19 mouse cellular contexts compared by ENCODE assay signal in genomic region chr5:102552533-102552932, GRCm38 (mm10).
DNase-seq lines count a peak whose midpoint lies in the region; ATAC-seq and TF ChIP-seq lines count a peak whose summit lies in the region.
"Had no signal": no experiment of that assay in that cellular context is flagged by ENCODE, and none has a peak within 500 bp of the region (broad histone marks: within the 10 kb centered on the region; RNA-seq: fewer than 3 reads in every experiment).

No protein-coding gene starts in this region.

- WGBS in midbrain, embryonic 11.5 days, result 92% methylated on average over 1 of the region's 1 CpGs
- WGBS in midbrain, postnatal 0 days, result 77% methylated on average over 1 of the region's 1 CpGs

- no peak overlapping the region for H3K9ac ChIP-seq in midbrain, embryonic 11.5 days (ENCODE audit: low read length)
- no peak overlapping the region for H3K9ac ChIP-seq in midbrain, postnatal 0 days (replicated peaks; ENCODE audit: low read length, poor library complexity, severe bottlenecking)
- no peak overlapping the region for H3K9ac ChIP-seq in CH12.LX (ENCODE audit: insufficient read depth, low read depth)

- peak; percentile 41 for DNase-seq in midbrain, embryonic 11.5 days (ENCODE audit: low spot score, missing footprints)
- no peak for DNase-seq in midbrain, postnatal 0 days (ENCODE audit: low spot score)
- DNase-seq in CH12.LX (ENCODE audit: extremely low read depth), result peak; percentile 29
- DNase-seq in urinary bladder, postnatal 14 days (ENCODE audit: low spot score), result no peak
- DNase-seq: adrenal gland, adult 2 months; adrenal gland, adult 8-10 months; adrenal gland, postnatal 10 days; adrenal gland, postnatal 14 days; adrenal gland, postnatal 25 days; adrenal gland, postnatal 36 days; B cell, adult 2 months; cerebellum, adult 11 months; cerebellum, adult 11-12 months; cerebellum, adult 18-20 months; cerebellum, adult 2 months had no signal

- H3K36me3 ChIP-seq in midbrain, embryonic 11.5 days (ENCODE audit: control insufficient read depth, insufficient read depth, low read length), result no peaks in the 10 kb centered on the region
- no peaks in the 10 kb centered on the region for H3K36me3 ChIP-seq in midbrain, postnatal 0 days (ENCODE audit: insufficient read depth, low read length)
- H3K36me3 ChIP-seq in CH12.LX (replicated peaks in 1 of 2; ENCODE audit: control insufficient read depth in 1 of 2, insufficient read depth in 1 of 2, low read length in 1 of 2), result peaks cover 19 to 88% of the 10 kb centered on the region in 2 experiments
- H3K36me3 ChIP-seq: G1E had no signal

- no peak for TF ChIP-seq POLR2A in CH12.LX (IDR thresholded peaks at IDR 0.05; ENCODE audit: low read depth, low read length)

- dilution Hi-C loops in CH12.LX (cut with MboI; ENCODE audit: extremely low pct_ligation_motif_present, extremely low pct_unique_long_range_greater_than_20kb, low sequenced_read_pairs), result no loop called here

- H3K4me3 ChIP-seq in midbrain, embryonic 11.5 days (ENCODE audit: low read depth, low read length), result no peak overlapping the region
- H3K4me3 ChIP-seq in midbrain, postnatal 0 days (ENCODE audit: low read depth, low read length), result no peak overlapping the region
- no peak overlapping the region for H3K4me3 ChIP-seq in CH12.LX (replicated peaks in 1 of 3; ENCODE audit: low read depth in 2 of 3, low read length in 2 of 3, poor library complexity in 1 of 3)

- no peak for TF ChIP-seq RAD21 in CH12.LX (IDR thresholded peaks at IDR 0.05; ENCODE audit: low read depth, low read length)

- TF ChIP-seq EP300 in CH12.LX (IDR thresholded peaks at IDR 0.05; ENCODE audit: low read length), result peak; percentile 72

- ATAC-seq in midbrain, embryonic 11.5 days (ENCODE audit: low FRiP score), result no peak
- no peak for ATAC-seq in midbrain, postnatal 0 days (ENCODE audit: low FRiP score)
- ATAC-seq: activated CD4-positive, CD25-positive, alpha-beta regulatory T cell, adult 4 months; CD4-positive, CD25-positive, alpha-beta regulatory T cell, adult 4 months; Patski had no signal

- H3K27ac ChIP-seq in midbrain, embryonic 11.5 days (ENCODE audit: low read depth, low read length), result no peak overlapping the region
- H3K27ac ChIP-seq in midbrain, postnatal 0 days (ENCODE audit: low read depth, low read length), result no peak overlapping the region
- H3K27ac ChIP-seq in CH12.LX (ENCODE audit: insufficient read depth, low read depth), result no peak overlapping the region

- no peaks in the 10 kb centered on the region for H3K79me2 ChIP-seq in CH12.LX (replicated peaks; ENCODE audit: control insufficient read depth, extremely low read depth, insufficient read depth, poor library complexity, severe bottlenecking)

- H3K27me3 ChIP-seq in midbrain, embryonic 11.5 days (ENCODE audit: control insufficient read depth, insufficient read depth, low read length), result no peaks in the 10 kb centered on the region
- H3K27me3 ChIP-seq in midbrain, postnatal 0 days (ENCODE audit: insufficient read depth, low read length), result no peaks in the 10 kb centered on the region
- H3K27me3 ChIP-seq in CH12.LX (replicated peaks), result no peaks in the 10 kb centered on the region

- no peaks in the 10 kb centered on the region for H3K4me1 ChIP-seq in midbrain, embryonic 11.5 days (ENCODE audit: control insufficient read depth, insufficient read depth, low read length)
- H3K4me1 ChIP-seq in midbrain, postnatal 0 days (ENCODE audit: insufficient read depth, low read length), result no peaks in the 10 kb centered on the region
- peaks cover 0 to 37% of the 10 kb centered on the region in 2 experiments; a peak in 2 of 4 replicates for H3K4me1 ChIP-seq in CH12.LX (ENCODE audit: control insufficient read depth in 1 of 2, insufficient read depth in 2 of 2)

- no peak overlapping the region for H3K4me2 ChIP-seq in midbrain, embryonic 11.5 days
- no peak overlapping the region for H3K4me2 ChIP-seq in midbrain, postnatal 0 days (ENCODE audit: low read depth, low read length, poor library complexity, severe bottlenecking)
- H3K4me2 ChIP-seq in CH12.LX (ENCODE audit: insufficient read depth, low read depth, poor library complexity, severe bottlenecking), result no peak overlapping the region

- in situ Hi-C loops in CH12.LX (cut with MboI; ENCODE audit: low pct_ligation_motif_present, low pct_unique_long_range_greater_than_20kb, low sequenced_read_pairs), result no loop called here

- no peaks in the 10 kb centered on the region for H3K9me3 ChIP-seq in midbrain, embryonic 11.5 days (ENCODE audit: control insufficient read depth, low read length)
- no peaks in the 10 kb centered on the region for H3K9me3 ChIP-seq in midbrain, postnatal 0 days (ENCODE audit: low read length)
- no peaks in the 10 kb centered on the region for H3K9me3 ChIP-seq in CH12.LX (replicated peaks; ENCODE audit: low read length)

- no peak for TF ChIP-seq CTCF in midbrain, postnatal 0 days (IDR thresholded peaks at IDR 0.05)
- no peak for TF ChIP-seq CTCF in CH12.LX (conservative IDR thresholded peaks at IDR 0.05 in 1 of 2, IDR thresholded peaks at IDR 0.05 in 1 of 2; ENCODE audit: low read depth in 2 of 2, low read length in 2 of 2)

TF ChIP-seq in CH12.LX, 34 proteins besides CTCF, POLR2A, EP300 and RAD21:
- no peak for TF ChIP-seq MAX (IDR thresholded peaks at IDR 0.05; ENCODE audit: low read length)
- TF ChIP-seq CHD2 (IDR thresholded peaks at IDR 0.05; ENCODE audit: low read length), result no peak
- TF ChIP-seq TBP (conservative IDR thresholded peaks at IDR 0.05; ENCODE audit: low read depth, low read length), result no peak
- no peak for TF ChIP-seq PAX5 (IDR thresholded peaks at IDR 0.05; ENCODE audit: low read length)
- TF ChIP-seq NELFE (IDR thresholded peaks at IDR 0.05; ENCODE audit: low read depth, low read length), result no peak
- TF ChIP-seq RCOR1 (conservative IDR thresholded peaks at IDR 0.05; ENCODE audit: low read depth, low read length), result 0 out of 2 replicates have a peak, but pooled peaks have one; percentile 45
- peak; percentile 72 for TF ChIP-seq BHLHE40 (IDR thresholded peaks at IDR 0.05; ENCODE audit: low read depth, low read length)
- TF ChIP-seq TCF12 (IDR thresholded peaks at IDR 0.05; ENCODE audit: low read depth, low read length), result 0 out of 2 replicates have a peak, but pooled peaks have one; percentile 24
- peak; percentile 81 for TF ChIP-seq IRF4 (IDR thresholded peaks at IDR 0.05; ENCODE audit: low read depth, low read length)
- peak; percentile 77; the same call in 1 of the 2 replicates for TF ChIP-seq MEF2A (IDR thresholded peaks at IDR 0.05; ENCODE audit: borderline replicate concordance, low read depth, low read length)
- peak; percentile 94 for TF ChIP-seq MAFK (IDR thresholded peaks at IDR 0.05; ENCODE audit: insufficient replicate concordance, low read length)
- TF ChIP-seq ZNF384 (IDR thresholded peaks at IDR 0.05; ENCODE audit: low read depth, low read length), result peak; percentile 73
TF ChIP-seq in CH12.LX: peak in this region for 7.

Comparison
In these comparisons a context has a peak if more than half of its experiments do, and no peak if none do; other contexts are left out.
1. DNase-seq: peak in midbrain, embryonic 11.5 days (single experiment) and CH12.LX (single experiment); none in midbrain, postnatal 0 days (single experiment) and urinary bladder, postnatal 14 days (single experiment).